Mouse (Mus musculus) embryo, embryonic 10.5 days (tissue): ENCODE measurements around the gene Map3k3.

ENCODE experiments used
- DNase-seq: peaks from one replicate; pipeline ENCODE4 v3.0.0-alpha.2; 2015; ENCODE audit warnings: low spot score

The Map3k3 gene

GRCm38 (mm10) chr11:106159216-106159920, 75.0 kb downstream of the Map3k3 start:
- peak; percentile 67 for DNase-seq

GRCm38 (mm10) chr11:106159921-106160840, 75.8 kb downstream of the Map3k3 start:
- peak; percentile 85 for DNase-seq

GRCm38 (mm10) chr11:106160841-106161721, 76.7 kb downstream of the Map3k3 start, which contains the start of the genes Gm10840 and Limd2:
Gene Gm10840, plus strand, starts transcription at chr11:106160850.
Gene Limd2, minus strand, starts transcription at chr11:106160860.
- peak; percentile 68 for DNase-seq

- DNase-seq: no peak
Measured at GRCm38 (mm10) chr11:106162237-106162636, 77.8 kb downstream of the Map3k3 start.

GRCm38 (mm10) chr11:106163546-106163945, 79.1 kb downstream of the Map3k3 start:
- no peak for DNase-seq

GRCm38 (mm10) chr11:106164601-106165180, 80.3 kb downstream of the Map3k3 start:
- DNase-seq: no peak

GRCm38 (mm10) chr11:106167435-106167834, 83.0 kb downstream of the Map3k3 start:
- DNase-seq: no peak

- peak; percentile 28 for DNase-seq
Measured at GRCm38 (mm10) chr11:106170807-106171206, 86.4 kb downstream of the Map3k3 start.

GRCm38 (mm10) chr11:106173228-106173627, 88.8 kb downstream of the Map3k3 start:
- DNase-seq: no peak

GRCm38 (mm10) chr11:106174372-106174771, 90.0 kb downstream of the Map3k3 start:
- no peak for DNase-seq

GRCm38 (mm10) chr11:106175081-106175480, 90.7 kb downstream of the Map3k3 start:
- no peak for DNase-seq

GRCm38 (mm10) chr11:106176372-106176771, 92.0 kb downstream of the Map3k3 start:
- no peak for DNase-seq

- no peak for DNase-seq
Measured at GRCm38 (mm10) chr11:106178036-106178782, 93.8 kb downstream of the Map3k3 start.

GRCm38 (mm10) chr11:106179711-106180448, 95.5 kb downstream of the Map3k3 start:
- no peak for DNase-seq

- DNase-seq: no peak
Measured at GRCm38 (mm10) chr11:106180449-106180801, 96.0 kb downstream of the Map3k3 start.

GRCm38 (mm10) chr11:106187326-106187725, 102.9 kb downstream of the Map3k3 start:
- DNase-seq: no peak

- no peak for DNase-seq
Measured at GRCm38 (mm10) chr11:106191716-106192115, 107.3 kb downstream of the Map3k3 start.

GRCm38 (mm10) chr11:106192241-106192640, 107.8 kb downstream of the Map3k3 start:
- DNase-seq: no peak

GRCm38 (mm10) chr11:106192657-106193370, 108.4 kb downstream of the Map3k3 start:
- DNase-seq: peak; percentile 4
